Mouse (Mus musculus) CD4-positive helper T cell, adult 2 months (primary cell): Measurements from ENCODE around the gene Ethe1.
A peak's percentile ranks its signal among the peaks of the same experiment; 100 is the strongest.
"Not testable (repeated sequence)": the region's sequence is repeated elsewhere in the genome, so short reads cannot be mapped to it uniquely, and the experiment has no call there.

Experiments
- DNase-seq: peaks from one replicate; pipeline ENCODE4 v3.0.0-alpha.2; 2012; ENCODE audit warnings: low read depth, missing footprints, low spot score

Gene Ethe1

DNA sequence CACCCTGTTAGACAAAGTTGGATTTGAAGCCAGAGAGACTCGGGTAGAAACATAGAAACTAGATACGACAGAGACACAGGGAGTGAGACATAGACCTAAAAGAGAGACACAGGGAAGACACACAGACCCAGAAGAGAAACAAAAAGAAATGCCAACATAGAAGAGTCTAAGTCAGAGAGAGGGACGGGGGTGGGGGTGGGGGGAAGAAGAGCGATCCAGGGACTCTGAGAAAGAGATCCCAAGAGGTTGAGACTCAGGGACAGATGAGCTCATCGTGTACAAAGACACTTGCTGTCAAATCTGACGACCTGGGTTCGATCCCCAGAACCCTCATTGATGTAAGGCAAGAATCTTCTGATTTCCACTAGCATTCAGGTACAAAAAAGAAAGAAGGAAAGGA is 24.4 kb downstream of the Ethe1 start:
- no peak for DNase-seq

DNA sequence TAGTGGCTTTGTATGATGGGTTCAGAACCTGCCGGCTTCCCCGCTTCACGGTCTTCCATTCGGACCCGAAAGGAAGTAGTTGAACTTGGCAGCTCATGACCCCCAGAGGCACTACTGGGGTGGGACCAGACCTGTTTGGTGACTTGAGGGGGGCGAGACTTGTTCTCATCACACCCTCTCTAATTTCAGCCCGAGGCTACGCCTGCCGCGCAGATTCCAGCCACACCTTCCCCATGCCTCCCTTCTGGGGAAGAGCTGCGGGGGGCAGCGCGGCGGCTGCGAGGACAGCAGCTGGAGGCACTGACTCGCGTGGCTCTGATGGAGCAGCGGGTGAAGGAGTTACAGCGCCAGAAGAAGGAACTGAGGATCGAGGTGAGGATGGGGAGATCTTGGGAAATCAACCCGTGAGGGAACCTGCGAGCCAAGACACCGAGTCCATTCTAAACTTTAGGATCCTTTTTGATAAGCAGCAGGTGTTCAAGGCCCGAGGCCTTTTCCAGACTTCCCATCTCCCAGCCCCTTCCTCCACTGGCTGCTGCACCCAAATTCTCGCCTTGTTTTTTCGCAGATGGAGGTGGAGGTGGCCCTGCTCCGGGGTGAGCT is 25.1 kb downstream of the Ethe1 start:
- DNase-seq = no peak

DNA sequence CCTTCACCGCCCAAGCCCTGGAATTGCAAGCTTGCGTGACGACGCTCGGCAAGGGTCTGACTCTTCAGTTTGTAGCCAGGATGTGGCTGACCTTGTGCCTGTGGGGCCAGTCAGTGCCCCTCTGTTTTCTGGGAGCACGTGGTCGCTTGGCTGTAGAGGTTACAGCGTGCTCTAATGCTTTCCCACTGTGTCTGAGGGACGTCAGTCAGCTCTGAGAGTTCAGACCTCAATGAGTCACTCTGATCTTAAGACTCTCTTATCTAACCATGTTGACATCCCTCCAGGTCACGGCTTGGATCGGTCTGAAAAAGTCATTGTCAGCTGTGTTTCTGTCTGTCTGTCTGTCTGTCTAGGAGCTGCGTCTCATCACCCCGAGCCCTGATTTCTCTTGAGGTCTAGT is 27.5 kb downstream of the Ethe1 start:
- no peak for DNase-seq

DNA sequence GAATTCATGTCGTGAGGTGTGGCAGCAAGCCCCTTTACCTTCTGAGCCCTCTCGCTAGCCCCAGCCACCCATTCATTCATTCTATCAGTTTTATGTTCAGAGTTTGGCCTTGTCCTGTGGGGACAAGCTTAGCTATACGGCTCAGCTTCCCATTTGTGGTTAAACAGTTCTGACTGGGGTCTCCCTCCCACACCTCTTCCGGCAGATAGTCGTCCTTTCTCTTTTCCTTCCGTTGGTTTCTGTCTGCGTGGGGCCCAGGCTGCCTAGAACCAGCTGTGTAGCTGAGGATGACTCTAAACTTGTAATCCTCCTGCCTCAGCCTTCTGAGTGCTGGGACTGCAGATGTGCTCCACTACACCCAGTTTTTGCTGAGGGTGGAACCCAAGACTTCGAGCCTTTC is 30.4 kb downstream of the Ethe1 start:
- DNase-seq = peak; percentile 52

DNA sequence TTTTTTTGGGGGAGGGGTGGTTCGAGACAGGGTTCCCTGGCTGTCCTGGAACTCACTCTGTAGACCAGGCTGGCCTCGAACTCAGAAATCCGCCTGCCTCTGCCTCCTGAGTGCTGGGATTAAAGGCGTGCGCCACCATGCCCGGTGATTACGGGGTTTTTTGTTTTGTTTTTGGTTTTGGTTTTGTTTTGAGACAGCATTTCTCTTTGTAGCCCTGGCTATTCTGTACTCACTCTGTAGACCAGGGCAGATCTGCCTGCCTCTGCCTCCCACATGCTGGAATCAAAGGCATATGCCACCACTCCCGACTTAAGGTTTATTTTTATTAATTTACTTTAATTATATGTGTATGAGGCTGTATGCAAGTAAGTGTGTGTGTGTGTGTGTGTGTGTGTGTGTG is 31.0 kb downstream of the Ethe1 start:
- DNase-seq = not testable (repeated sequence)

DNA sequence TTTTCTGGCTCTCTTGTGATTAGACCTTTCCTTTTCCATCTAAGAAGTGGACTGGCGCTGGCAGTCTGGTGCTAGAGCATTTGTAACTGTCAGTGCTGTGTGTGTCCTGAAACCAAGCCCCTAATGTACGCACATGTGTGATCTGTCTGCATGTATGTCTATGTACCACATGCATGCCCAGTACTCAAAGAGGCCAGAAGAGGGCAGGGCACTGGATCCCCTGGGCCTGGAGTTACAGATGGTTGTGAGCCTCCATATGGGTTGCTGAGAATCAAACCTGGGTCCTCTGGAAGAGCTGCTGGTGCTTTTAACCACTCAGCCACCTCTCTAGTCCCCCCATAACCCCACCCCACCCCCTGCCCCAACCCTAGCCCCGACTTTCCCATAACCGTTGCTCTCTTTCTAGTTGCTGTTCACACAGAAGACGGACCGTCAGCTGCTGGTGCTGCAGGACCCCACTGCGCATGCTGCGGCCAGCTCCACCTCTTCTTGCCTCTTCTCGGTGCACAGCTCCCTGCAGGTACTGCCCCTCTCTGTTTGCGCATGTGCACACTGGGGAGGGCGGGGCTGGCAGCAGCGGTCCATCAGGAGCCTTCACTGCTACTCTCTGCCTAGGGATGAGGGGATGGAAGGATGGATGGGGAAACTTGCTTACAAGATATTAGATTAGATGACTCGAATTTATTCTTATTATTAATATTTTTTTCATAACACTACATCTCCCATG is 32.5 kb downstream of the Ethe1 start:
- DNase-seq = no peak

DNA sequence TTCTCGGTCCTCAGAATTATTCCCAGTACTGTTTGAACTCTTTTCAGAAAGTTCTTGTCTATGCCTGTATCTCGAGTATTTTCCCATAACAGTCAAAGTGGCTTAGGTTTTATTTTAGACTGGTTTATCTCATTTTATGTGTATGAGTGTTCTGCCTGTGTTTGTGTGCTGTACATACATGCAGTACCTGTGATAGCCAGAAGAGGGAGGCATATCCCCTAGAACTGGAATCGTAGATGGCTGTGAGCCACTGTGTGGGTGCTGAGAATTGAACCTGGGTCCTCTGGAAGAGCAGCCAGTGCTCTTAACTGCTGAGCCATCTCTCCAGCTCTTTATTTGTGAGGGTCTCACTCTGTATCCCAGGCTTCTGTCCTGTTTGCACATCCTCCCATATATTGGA is 33.9 kb downstream of the Ethe1 start:
- DNase-seq = no peak

DNA sequence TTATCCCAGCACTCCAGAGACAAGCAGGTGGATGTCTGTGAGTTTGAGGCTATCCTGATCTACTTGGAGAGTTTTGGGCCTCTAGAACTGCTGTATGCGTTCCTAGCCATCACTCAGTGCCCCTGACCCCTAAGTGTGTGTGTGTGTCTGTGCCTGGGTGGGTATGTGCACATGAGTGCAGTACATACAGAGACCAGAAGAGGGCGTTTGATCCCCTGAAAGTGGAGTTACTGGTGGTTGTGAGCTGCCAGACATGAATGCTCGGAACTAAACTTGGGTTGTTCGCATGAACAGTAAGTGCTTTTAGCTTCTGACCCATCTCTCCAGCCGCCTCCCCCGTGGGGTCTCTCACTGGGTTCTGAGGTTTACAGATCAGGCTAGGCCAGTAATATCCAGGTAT is 35.6 kb downstream of the Ethe1 start:
- no peak for DNase-seq

DNA sequence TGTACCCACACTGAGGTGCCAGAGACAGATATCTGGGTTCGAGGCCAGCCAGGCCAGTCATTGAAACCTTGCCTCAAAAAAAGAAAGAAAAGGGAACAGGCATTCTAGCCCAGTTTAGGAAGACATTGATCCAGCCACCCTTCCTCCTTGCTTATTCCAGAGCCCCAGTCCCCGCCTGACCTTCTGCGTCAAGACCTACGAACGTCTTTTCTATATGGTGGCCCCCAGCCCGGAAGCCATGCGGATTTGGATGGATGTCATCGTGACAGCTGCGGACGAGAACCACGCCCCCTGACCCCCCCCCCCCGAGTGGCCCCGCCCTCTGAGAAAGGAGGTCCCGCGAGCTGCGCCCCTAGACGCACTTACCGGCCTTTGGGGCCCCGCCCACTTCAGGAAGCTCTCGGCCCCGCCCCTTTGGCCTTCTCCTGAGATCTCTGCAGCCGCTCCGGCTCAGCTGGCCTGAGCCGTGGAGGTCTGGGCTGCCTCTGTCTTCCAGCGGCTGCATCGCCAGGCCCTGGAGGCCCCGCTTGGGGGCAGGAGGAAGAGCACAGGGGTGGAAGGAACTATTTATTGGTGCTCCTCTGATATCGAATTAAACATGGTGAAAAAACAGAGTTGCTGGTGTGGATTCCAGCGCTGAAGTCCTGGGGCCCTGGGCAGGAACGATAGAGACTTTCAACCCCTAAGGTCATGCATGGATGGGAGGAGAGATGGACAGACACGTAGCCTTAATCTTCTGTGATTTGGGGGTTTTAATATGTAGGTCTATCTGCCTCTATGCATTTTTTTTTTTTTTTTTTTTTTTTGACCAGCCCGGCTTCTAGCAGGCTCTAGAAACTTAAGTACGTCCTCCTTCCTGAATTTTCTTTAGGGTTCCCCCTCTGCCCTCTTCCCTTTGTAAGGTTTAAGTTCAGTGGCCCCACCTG is 41.6 kb downstream of the Ethe1 start:
- peak; percentile 82 for DNase-seq

DNA sequence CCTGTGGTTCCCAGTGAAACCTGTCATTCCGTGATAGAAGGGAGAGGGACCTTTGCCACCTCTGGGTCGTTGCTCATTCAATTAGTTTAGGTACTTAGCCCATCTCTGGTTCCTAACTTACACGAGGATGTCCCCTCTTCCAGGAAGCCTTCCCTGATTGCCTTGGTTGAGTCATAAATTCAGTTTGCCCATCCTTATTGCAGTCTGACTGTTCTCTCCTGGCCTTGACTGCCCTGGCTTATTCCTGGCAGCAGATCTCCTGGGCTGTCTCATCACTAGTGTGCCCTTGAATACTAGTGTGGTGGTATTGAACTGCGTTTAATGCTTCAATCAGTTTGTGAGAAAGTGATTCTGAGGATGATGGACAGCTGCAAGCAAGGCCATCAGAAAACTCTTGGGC is 42.3 kb downstream of the Ethe1 start:
- no peak for DNase-seq

DNA sequence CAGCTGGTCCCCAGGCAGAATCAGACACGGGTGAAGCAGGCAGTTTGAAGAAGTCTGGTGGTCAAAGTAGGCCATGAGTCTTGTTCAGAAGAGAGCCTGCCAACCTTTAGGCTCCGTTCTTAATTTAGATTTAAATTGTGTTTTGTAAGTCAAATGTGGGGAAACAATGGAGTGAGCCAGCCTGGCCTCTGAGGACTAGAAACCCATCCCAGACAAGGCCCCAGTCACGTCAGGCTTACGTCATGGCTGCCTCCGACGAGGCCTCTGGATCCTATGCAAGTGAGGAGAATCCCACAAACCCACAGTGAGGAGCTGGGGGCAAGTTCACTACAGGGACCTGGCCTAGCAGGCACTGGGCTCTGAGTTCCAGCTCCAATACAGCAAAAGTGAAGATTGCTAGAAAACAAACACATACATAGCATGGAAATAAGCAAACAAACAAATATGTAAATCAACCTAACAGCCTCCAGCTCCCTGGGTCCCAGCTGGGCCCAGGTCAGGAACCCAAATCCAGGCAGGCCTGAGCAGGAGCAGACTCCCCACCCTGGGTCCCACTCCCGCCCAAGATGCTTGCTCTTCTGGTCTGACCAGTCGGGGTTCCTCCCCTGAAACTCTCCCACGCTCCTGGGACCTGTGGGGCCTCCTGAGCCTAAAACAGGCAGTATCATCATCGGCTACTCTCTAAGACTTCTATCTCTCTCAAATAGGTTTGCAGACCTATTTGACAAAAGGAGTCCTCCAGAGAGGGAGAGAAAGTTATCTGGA is 43.0 kb downstream of the Ethe1 start:
- no peak for DNase-seq

DNA sequence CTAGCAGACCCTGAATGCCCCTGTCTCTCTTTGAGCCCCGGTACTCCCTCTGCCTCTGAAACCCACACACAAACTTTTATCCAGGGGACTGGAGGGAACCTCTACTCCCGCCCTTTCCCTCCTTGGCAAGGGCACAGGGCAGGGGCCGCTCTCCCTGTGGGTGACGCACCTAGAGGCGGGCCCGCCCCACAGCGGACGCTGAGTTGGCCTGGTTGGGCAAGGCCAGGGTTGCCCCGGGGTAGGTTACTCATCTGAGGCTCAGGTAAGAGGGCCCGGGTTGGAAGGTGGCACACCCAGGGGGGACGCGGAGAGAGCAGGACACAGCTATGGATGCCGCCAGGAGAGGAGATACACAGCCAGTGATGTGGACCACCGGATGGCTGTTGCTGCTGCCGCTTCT is 48.9 kb downstream of the Ethe1 start, which contains the start of gene Lypd3:
TSS of gene Lypd3 (plus strand) at position 287 of the 400 bp plus-strand sequence.
- DNase-seq = no peak

DNA sequence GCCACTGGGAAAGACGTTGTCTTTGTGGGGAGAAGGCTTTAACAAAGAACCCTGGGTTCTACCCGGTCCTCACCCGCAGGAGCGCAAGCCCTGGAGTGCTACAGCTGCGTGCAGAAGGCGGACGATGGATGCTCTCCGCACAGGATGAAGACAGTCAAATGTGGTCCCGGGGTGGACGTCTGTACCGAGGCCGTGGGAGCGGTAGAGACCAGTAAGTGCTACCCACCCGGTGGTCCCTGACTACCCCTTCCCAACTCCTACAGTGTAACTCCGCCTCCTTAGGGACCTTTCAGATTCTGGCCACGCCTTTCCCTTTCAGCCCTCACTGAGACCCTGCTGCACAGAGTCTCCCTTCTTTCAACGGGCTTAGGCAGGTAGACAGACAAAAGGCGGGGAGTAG is 49.7 kb downstream of the Ethe1 start:
- DNase-seq = no peak

DNA sequence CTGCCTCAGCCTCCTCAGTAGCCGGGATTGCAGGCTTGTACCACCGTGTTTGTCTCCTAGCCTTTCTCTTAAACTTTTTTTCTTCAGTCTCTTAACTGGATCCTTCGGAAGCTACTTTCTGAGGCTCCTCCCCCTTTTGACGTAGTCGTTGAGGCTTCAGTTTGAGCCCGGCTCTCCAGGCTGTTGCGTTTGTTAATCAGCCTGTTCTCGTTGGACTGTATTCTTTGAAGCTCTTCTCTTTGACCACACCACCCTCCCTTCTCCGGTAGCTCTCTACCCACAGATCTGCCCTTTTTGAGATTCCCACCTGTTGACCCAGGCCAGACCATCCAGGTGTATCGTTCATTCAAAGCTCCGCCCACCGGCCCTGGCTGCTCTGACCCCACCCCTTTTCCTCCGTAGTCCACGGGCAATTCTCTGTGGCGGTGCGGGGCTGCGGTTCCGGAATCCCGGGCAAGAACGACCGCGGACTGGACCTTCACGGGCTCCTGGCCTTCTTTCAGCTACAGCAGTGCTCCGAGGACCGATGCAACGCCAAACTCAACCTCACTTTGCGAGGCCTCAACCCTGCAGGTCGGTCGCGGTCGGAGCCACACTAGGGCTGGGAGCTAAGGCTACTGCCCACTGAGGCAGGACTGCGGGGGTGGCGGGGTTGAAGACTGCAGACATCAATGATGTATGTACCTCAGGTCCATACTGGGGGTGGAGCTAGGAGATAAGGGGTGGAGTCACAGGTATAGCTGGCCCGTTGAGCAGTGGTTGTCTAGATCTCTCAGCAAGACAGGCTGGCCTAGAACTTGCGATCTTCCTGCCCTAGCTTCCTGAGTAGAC is 50.9 kb downstream of the Ethe1 start:
- DNase-seq = peak; percentile 62

DNA sequence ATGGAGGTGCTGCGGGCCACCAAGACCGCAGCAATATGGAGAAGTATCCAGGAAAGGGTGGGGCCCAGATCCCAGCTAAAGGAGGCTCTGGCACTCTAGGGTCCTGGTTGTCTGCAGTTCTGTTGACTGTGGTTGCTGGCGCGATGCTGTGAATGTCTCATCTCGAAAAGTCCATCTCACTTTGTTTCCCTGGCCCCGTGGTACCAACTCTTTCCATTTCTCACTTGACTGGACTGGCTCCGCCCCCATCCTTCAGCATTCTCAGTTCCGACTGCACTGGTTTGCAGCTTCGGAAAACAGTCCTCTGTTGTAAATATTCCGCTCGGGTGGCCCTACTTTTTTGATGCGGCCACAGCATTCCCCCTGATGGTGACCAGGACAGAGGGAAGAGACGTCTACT is 53.1 kb downstream of the Ethe1 start:
- no peak for DNase-seq

DNA sequence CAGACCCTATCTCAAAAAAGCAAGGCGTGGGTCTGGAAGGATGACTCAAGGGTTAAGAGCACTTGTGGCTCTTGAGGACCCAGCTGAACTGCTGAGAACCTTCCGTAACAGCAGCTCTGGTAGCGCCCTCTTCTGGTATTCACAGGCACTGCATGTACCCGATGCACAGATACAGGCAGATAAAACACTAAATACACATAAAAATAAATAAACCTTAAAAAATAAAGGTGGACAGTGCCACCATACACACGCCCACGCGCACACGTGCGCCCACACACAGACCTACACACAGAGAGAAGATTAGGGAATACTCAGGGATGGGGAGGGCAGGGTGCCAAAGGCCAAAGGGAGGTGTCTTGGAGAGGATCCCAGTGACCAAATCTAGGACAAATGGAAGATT is 55.1 kb downstream of the Ethe1 start:
- peak; percentile 74 for DNase-seq

DNA sequence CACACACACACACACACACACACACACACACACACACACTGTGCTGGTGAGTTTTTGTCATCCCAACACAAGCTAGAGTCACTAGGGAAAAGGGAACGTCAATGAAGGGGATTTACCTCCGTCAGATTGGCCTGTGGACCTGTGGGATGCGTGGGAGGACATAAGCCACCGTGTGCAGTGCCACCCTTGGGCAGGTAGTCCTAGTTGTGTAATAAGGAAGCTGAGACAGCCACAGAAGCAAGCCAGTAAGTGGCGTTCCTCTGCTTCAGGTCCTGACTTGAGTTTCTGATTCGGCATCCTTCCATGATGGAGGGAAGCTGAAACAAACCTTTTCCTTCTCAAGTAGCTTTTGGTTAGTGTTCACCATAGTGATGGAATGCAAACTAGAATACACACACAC is 57.1 kb downstream of the Ethe1 start:
- peak; percentile 81 for DNase-seq

DNA sequence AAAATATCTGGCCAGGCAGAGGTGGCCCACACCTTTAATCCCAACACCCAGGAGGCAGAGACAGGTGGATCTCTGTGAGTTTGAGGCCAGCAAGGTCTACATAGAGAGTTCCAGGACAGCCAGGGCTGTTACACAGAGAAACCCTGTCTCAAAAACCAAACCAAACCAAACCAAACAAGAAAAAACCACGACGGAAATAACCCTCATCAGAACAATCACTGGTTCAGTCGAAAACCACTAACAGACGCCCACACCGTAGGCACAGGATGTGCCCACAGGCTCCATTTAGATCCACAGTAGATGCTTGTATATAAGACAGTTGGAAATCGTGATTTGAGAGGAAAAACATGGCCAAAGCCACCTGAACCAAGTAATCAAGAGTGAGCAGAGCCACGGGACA is 57.7 kb downstream of the Ethe1 start:
- DNase-seq = peak; percentile 87

DNA sequence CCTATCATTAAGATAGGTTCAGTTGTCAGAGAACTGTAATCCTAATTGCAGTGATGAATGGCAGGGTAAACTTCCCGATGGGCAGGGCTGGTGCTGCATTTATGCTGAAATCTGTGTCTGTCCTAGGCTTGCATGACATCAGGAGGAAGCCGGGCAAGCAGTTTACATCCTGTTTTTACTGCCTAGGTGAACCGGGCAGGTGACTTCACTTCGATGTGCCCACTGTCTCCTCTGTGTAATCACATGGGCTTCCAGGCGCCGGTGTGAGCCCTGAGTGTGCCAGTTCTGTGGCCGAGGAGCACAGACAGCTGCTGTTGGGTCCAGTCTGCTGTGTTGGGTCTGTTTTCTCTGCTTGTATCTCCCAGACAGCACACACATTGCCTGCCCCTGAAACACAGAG is 59.1 kb downstream of the Ethe1 start:
- peak; percentile 54 for DNase-seq

DNA sequence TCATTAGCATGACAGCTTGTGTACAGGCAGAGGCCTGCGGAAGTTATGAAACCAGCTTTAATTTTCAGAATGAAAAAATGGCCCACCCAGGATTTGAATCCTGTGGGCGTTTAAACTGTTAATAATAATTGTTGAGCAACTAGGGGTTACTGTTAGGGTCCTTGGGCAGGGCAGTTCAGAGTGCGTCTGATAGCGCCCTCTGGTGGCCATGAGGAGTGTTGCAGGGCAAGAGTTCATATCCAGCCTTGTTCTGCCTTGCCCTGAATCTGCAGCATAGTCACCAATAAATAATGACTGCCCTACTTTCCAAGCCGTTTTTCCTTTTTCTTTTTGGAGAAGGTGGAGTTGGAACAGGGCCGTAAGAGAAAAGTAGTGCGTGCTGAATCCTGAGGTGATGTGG is 66.3 kb downstream of the Ethe1 start:
- peak; percentile 69 for DNase-seq
